Mouse (Mus musculus): ENCODE data around the gene Gm10283. TPM values are rescaled to one million over a fixed set of nuclear protein-coding genes. Genes with fewer than 3 reads are reported as not detected.

Gm10283 gene
- not detected for total RNA-seq (2023)

DNA sequence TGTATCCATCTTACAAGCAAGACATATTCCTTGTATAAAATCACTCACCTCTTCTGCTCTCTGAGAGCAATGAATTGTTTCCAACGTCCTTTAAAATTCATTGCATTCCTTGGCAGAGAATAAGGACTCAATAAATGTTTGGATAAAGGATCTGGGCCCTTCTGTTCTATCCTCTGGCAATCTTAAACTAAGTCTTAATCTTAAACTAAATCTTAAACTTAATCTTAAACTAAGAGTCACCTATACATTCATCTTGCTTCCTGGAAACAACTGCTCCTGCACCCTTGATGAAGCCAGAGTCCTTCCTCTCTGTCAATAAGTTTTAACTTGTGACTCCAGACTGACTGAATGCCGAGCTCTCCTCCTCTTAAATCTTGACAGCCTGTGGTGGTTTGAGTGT lies at the start of gene Gm10283:
Gene Gm10283 (minus strand): TSS at position 101 of the 400 bp plus-strand sequence.

DNA sequence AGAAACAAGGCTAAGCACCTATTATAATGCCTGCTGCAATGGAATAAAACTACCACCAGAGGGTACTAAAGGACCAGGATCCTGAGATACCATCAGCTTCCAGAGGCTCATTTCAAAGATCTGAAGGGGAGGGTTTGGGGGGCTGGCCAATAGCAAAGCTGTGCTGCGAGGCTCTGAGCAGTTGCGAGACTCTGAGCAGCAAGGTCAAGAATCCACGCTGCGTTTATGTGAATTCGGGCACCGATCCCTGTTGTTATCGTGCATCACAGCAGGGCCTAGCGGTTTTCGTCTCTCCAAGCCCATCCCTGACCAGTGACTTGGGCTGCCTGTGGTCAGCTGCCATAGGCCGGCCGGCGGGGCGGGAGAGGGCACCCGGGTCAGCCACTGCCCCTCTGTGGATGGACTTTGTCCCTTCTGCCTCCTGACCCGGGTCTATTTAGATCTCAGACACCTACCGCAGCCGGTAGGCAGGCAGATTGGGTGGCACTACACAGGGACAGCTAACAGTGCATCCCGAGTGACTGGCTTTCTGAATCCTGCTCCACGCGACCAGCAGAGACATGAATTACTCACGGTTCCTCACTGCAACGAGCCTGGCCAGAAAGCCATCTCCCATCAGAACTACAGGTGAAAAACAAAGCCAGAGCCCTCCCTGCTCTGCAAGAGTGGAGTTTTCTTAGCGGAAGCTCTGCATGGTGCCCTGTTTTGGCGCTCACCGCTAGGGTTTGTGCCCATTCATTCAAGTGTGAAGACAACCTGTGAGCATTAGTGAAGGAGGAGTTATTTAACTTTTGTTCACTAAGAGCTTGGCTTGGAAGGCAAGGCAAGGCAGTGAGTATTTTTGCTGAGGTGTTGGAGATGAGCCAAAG lies 2.9 kb upstream of the Gm10283 start, which contains the start of gene Aadat:
Gene Aadat (plus strand): TSS at position 280 of the 869 bp plus-strand sequence.

Other genes with a start within 250 kb of the Gm10283 start
- gene Aadat, start 2.7 kb upstream of the Gm10283 start, total RNA-seq (2023), result not detected
- not detected for gene Mfap3l, start 129.6 kb upstream of the Gm10283 start, total RNA-seq (2023)

Data from CD4-positive naive resting alpha-beta T cell, adult 76 days (primary cell).